Mouse (Mus musculus) embryonic facial prominence, embryonic 13.5 days (tissue): ENCODE data around the gene Rnf213. TPM values are rescaled to one million over a fixed set of nuclear protein-coding genes. Genes with fewer than 3 reads are reported as not detected.

ENCODE experiments used
- ATAC-seq: fragments of 200-750 bp; cut with Nextera tagmentation; 2 replicates; pipeline ENCODE4 v1.8.0; 2017; ENCODE audit warnings: low read depth; ENCODE audit not compliant: insufficient number of reproducible peaks, insufficient read depth, low FRiP score, low TSS enrichment
- H3K27ac ChIP-seq: fragments of 300-500 bp; sonication (generic); 2 replicates; pipeline ENCODE4 v1.5.1; 2015; ENCODE audit warnings: moderate library complexity, mild to moderate bottlenecking, inconsistent platforms
- H3K27me3 ChIP-seq: fragments of 300-500 bp; sonication (generic); 2 replicates; pipeline ENCODE4 v1.6.1; 2015; ENCODE audit warnings: mild to moderate bottlenecking, inconsistent platforms
- H3K36me3 ChIP-seq: fragments of 300-500 bp; sonication (generic); 2 replicates; pipeline ENCODE4 v1.6.1; 2015; ENCODE audit warnings: mild to moderate bottlenecking, inconsistent platforms
- H3K4me1 ChIP-seq: fragments of 300-500 bp; sonication (generic); 2 replicates; pipeline ENCODE4 v1.6.1; 2015; ENCODE audit warnings: inconsistent platforms
- H3K4me2 ChIP-seq: fragments of 300-500 bp; sonication (generic); 2 replicates; pipeline ENCODE4 v1.6.1; 2015; ENCODE audit warnings: moderate library complexity, mild to moderate bottlenecking, inconsistent platforms
- H3K4me3 ChIP-seq: fragments of 300-500 bp; sonication (generic); 2 replicates; pipeline ENCODE4 v1.5.1; 2015; ENCODE audit warnings: mild to moderate bottlenecking, inconsistent platforms
- H3K9ac ChIP-seq: fragments of 300-500 bp; sonication (generic); 2 replicates; pipeline ENCODE4 v1.6.1; 2015; ENCODE audit warnings: mild to moderate bottlenecking, inconsistent platforms
- H3K9me3 ChIP-seq: fragments of 300-500 bp; sonication (generic); 2 replicates; pipeline ENCODE4 v1.6.1; 2016; ENCODE audit warnings: inconsistent platforms
- WGBS: fragments of 180-500 bp; shearing (Covaris S2); methylation state at CpG from one replicate; pipeline ENCODE4 v1.1.7; 2015; ENCODE audit warnings: mixed read lengths; 5-methylcytosine and 5-hydroxymethylcytosine counted together
- polyA plus RNA-seq: library from polyadenylated mRNA; unstranded; fragments of >200 nt; fragmentation: Nextera tagmentation; extraction: Ambion mirVana; gene quantifications from 2 replicates; pipeline ENCODE4 v1.2.1, GENCODE M21; 2015

Rnf213 gene
- polyA plus RNA-seq, 1 experiment from 2014 or later = 2.1 TPM

DNA sequence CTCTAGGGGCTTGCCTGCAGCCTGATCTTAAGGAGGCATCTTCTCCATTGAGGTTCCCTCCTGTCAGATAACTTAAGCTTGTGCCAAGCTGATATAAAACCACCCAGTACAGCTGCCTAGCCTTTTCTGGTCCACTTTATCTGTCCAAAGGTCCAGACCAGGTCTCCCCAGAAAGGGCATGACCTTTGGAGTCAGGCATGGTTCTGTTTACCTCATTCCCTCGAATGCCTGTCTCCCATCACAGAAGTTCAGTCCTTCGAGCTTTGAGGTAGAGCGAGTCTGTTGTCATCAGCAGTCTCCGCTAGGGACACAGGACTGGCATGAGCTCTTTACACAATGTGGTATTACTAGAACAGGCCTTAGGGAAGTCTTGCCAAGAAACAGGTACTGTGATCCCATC, 113.5 kb downstream of the Rnf213 start:
- WGBS = 83% methylated on average over 4 of the region's 4 CpGs
- no peaks in the 10 kb centered on the region for H3K27me3 ChIP-seq
- no peak overlapping the region for H3K4me2 ChIP-seq
- no peak for ATAC-seq
- H3K4me1 ChIP-seq = 0 out of 2 replicates have a peak, but pooled peaks cover 4% of the 10 kb centered on the region
- H3K9me3 ChIP-seq = no peaks in the 10 kb centered on the region
- H3K4me3 ChIP-seq = no peak overlapping the region
- no peak overlapping the region for H3K27ac ChIP-seq
- no peak overlapping the region for H3K9ac ChIP-seq
- H3K36me3 ChIP-seq = peaks cover 68% of the 10 kb centered on the region

DNA sequence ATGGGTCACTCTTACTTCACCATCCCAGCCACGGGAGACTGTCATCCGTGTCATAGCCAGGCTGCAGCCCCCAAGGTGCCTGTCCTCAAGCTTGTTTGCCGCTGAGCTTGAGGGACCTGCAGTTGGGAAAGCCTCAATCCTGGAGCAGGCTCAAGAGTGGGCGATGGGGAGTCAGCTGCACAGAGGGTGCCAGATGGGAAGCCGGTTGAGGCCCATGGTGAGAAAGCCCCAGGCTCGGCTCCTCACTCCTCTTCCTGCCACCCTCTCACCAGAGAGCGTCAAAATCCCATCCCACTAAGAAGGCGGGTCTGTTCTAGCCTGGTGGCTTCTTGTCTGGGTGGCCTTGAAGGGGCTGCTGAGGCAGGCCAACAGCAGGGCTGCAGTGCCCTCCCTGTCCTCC, 114.9 kb downstream of the Rnf213 start:
- H3K4me3 ChIP-seq = no peak overlapping the region
- no peak for ATAC-seq
- no peak overlapping the region for H3K9ac ChIP-seq
- no peak overlapping the region for H3K4me2 ChIP-seq
- no peaks in the 10 kb centered on the region for H3K9me3 ChIP-seq
- H3K27ac ChIP-seq = no peak overlapping the region
- peaks cover 54% of the 10 kb centered on the region for H3K36me3 ChIP-seq
- H3K27me3 ChIP-seq = no peaks in the 10 kb centered on the region
- peaks cover 7% of the 10 kb centered on the region for H3K4me1 ChIP-seq
- 85% methylated on average over 8 of the region's 8 CpGs for WGBS

DNA sequence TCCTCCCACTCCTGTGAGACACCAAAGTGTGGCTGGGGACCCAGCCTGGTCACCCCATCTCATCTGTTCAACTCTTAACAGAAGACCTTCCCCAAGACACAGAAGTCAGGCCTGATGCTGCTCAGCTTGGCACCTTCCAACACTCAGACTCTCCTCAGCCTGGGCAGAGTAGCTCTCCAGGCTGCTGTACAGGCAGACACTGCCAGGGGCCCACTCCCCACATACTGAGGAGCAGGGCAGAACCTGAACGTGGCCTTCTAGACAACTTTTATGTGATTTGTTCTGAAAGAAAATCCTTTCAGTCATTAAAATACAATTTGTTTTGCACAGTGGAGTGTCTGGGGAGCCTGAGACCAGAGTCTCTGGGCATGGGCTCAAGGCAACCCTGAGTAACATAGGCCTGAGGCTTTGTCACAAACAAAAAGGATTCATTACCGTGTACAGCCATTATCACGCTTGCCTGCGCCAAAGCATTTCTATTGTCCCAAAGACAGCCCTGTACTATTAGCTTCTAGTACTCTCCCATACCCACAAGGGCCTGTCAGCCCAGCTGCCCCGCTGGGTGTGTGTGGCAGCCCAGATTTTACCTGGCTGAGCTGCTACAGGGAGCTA, 116.4 kb downstream of the Rnf213 start:
- H3K4me3 ChIP-seq = no peak overlapping the region
- no peak overlapping the region for H3K4me2 ChIP-seq
- WGBS = 64% methylated on average over 5 of the region's 5 CpGs

GRCm38 (mm10) chr11:119513038-119513659, 120.2 kb downstream of the Rnf213 start:
- H3K4me3 ChIP-seq = no peak overlapping the region

More for the DNA sequence above, 116.4 kb downstream of the Rnf213 start:
- no peak for ATAC-seq
- Histone ChIP-seq H3K4me1 (peaks cover 16% of the 10 kb centered on the region), H3K9ac (no peak overlapping the region), H3K9me3 (no peaks in the 10 kb centered on the region), H3K27ac (0 out of 2 replicates have a peak overlapping the region, but pooled peaks have one; percentile 2), H3K36me3 (peaks cover 42% of the 10 kb centered on the region), H3K27me3 (peaks cover 10% of the 10 kb centered on the region; the same call in 1 of the 2 replicates)

GRCm38 (mm10) chr11:119514108-119514860, 121.4 kb downstream of the Rnf213 start:
- Histone ChIP-seq H3K27me3 (peaks cover 25% of the 10 kb centered on the region), H3K4me3 (peak overlapping the region; percentile 28)
- no peak for ATAC-seq

More at GRCm38 (mm10) chr11:119513038-119513659, 120.2 kb downstream of the Rnf213 start:
- 47% methylated on average over 9 of the region's 9 CpGs for WGBS
- H3K4me2 ChIP-seq = no peak overlapping the region
- no peaks in the 10 kb centered on the region for H3K9me3 ChIP-seq
- no peak for ATAC-seq
- peaks cover 25% of the 10 kb centered on the region for H3K27me3 ChIP-seq
- peaks cover 38% of the 10 kb centered on the region for H3K4me1 ChIP-seq
- H3K27ac ChIP-seq = no peak overlapping the region
- H3K9ac ChIP-seq = no peak overlapping the region
- H3K36me3 ChIP-seq = peaks cover 10% of the 10 kb centered on the region

DNA sequence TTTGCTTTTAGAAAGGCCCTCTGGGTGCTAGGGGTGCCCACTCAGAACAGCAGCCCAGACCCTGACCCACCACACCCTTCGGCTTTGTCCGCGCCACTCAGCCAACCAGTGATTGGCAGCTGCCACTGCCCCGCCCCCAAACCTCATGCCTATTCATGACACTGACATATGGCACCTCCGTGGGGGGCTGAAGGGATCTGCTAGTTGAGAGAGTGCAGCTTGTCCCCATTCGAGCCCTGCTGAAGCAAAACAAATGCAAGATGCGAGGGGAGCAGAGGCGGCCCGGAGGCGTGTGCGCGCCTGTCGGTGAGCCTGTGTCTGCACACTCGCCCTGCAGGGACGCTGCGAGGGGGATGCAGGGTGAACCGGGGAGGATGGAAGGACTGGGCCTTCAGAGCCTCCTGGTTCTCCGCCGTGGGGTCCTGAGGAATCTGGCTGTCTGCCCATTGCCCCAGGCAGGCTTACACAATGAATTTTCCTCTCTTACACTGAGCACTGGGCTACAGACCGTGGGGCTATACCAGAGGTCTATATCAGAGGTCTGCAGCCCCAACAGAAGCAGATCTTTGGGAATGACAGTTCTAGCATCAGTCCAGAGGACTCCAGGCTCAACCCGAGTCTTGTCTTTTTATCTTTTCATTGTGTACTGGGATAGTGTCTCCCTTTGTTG, 122.2 kb downstream of the Rnf213 start:
- Histone ChIP-seq H3K9ac (peak overlapping the region; percentile 44), H3K4me2 (peak overlapping the region; percentile 51), H3K4me1 (peaks cover 38% of the 10 kb centered on the region), H3K36me3 (no peaks in the 10 kb centered on the region), H3K4me3 (peak overlapping the region; percentile 28), H3K27ac (peak overlapping the region; percentile 12; the same call in 1 of the 2 replicates), H3K9me3 (no peaks in the 10 kb centered on the region), H3K27me3 (peaks cover 25% of the 10 kb centered on the region)
- 3% methylated on average over 21 of the region's 21 CpGs for WGBS
- ATAC-seq = peak; percentile 22; the same call in 1 of the 2 replicates

More at GRCm38 (mm10) chr11:119514108-119514860, 121.4 kb downstream of the Rnf213 start:
- 58% methylated on average over 16 of the region's 16 CpGs for WGBS
- Histone ChIP-seq H3K9ac (peak overlapping the region; percentile 44; the same call in 1 of the 2 replicates), H3K4me1 (peaks cover 38% of the 10 kb centered on the region), H3K9me3 (no peaks in the 10 kb centered on the region), H3K4me2 (peak overlapping the region; percentile 51), H3K27ac (no peak overlapping the region), H3K36me3 (no peaks in the 10 kb centered on the region)

DNA sequence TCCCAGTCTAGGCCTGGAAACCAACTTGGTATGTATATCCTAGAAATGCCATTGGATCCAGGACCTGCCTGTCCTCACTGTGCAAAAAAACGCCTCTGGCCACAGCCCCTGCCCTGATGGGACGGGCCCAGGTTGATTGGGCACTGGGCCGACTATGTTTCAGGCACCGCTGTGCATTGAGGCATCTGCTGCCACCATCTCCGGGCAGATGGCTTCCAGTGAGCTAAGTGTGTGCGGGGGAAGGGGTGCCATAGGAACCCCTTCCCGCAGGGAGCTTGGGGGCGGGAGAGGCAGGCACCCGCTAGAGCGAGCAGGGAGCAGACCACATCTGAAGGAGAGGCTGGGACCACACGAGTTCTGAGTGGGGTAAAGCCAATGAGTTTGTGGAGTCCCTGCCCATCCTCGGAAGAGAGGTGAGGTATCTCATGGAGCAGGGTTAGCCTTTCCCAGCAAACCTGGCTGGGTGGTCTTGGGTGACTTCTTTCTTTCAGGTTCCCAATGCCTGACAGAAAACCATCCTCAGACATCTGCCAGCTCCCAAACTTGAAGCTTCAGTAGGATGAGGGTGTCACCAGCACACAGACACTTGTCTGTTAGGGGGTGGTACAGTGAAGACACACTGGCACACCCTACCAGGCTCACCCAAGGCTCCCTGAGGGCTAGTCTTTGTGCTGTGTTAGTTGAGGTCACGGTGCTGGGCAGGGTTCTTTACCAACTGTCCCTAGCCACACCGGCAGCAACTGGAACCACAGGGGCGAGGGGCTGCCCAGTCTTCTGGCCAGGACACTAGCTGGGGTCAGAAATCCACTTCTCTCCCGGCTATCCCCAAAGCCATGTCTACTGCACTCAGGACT, 123.2 kb downstream of the Rnf213 start:
- Histone ChIP-seq H3K4me1 (peaks cover 34% of the 10 kb centered on the region), H3K36me3 (no peaks in the 10 kb centered on the region), H3K27me3 (peaks cover 25% of the 10 kb centered on the region), H3K27ac (no peak overlapping the region), H3K9me3 (no peaks in the 10 kb centered on the region), H3K4me3 (no peak overlapping the region), H3K4me2 (no peak overlapping the region), H3K9ac (peak overlapping the region; percentile 37; the same call in 1 of the 2 replicates)
- WGBS = 71% methylated on average over 16 of the region's 16 CpGs
- ATAC-seq = no peak

- ATAC-seq = no peak
- no peaks in the 10 kb centered on the region for H3K36me3 ChIP-seq
- no peak overlapping the region for H3K4me2 ChIP-seq
- no peak overlapping the region for H3K4me3 ChIP-seq
- peaks cover 25% of the 10 kb centered on the region for H3K27me3 ChIP-seq
- 68% methylated on average over 12 of the region's 12 CpGs for WGBS
- H3K9ac ChIP-seq = no peak overlapping the region
- no peak overlapping the region for H3K27ac ChIP-seq
- peaks cover 34% of the 10 kb centered on the region for H3K4me1 ChIP-seq
- no peaks in the 10 kb centered on the region for H3K9me3 ChIP-seq
Measured at GRCm38 (mm10) chr11:119516677-119517361, 123.9 kb downstream of the Rnf213 start.

DNA sequence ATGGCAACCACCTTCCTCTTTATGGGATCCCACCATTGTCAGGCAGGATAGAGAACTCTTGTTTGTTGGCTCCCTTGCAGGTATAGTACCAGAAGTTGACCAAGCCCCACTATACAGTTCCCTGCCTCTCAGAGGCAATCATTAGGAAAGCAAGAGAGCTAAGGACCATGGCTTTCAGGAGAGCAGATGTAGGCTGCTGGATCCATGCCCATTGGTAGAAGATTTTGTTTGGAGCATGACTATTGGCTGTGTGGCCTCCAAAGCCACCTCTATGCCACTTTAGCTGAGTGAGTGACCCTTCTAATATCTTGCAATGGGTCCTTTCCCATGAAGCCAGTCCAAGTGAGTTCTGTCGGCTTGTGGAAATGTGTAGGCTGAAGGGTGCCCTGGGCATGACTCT, 126.5 kb downstream of the Rnf213 start:
- Histone ChIP-seq H3K4me3 (no peak overlapping the region), H3K27me3 (peaks cover 13% of the 10 kb centered on the region), H3K9me3 (no peaks in the 10 kb centered on the region), H3K4me1 (peaks cover 21% of the 10 kb centered on the region), H3K9ac (no peak overlapping the region), H3K36me3 (no peaks in the 10 kb centered on the region), H3K4me2 (no peak overlapping the region), H3K27ac (no peak overlapping the region)
- ATAC-seq = no peak
- 90% methylated on average over 1 of the region's 1 CpGs for WGBS

GRCm38 (mm10) chr11:119520005-119520712, 127.3 kb downstream of the Rnf213 start:
- H3K9ac ChIP-seq = no peak overlapping the region; the same call in 1 of the 2 replicates
- H3K4me2 ChIP-seq = no peak overlapping the region
- no peaks in the 10 kb centered on the region for H3K9me3 ChIP-seq
- no peak for ATAC-seq
- peaks cover 6% of the 10 kb centered on the region for H3K27me3 ChIP-seq
- H3K4me1 ChIP-seq = peaks cover 17% of the 10 kb centered on the region
- H3K4me3 ChIP-seq = no peak overlapping the region
- no peaks in the 10 kb centered on the region for H3K36me3 ChIP-seq
- 69% methylated on average over 5 of the region's 5 CpGs for WGBS
- no peak overlapping the region for H3K27ac ChIP-seq
